Mouse (Mus musculus): ENCODE results near the gene Dctn3. TPM values are rescaled to one million over a fixed set of nuclear protein-coding genes. Genes with fewer than 3 reads are reported as not detected.
A peak's percentile ranks its signal among the peaks of the same experiment; 100 is the strongest.
"Not testable (repeated sequence)": the region's sequence is repeated elsewhere in the genome, so short reads cannot be mapped to it uniquely, and the experiment has no call there.

Gene Dctn3
- polyA plus RNA-seq, 1 experiment from 2014 or later, result 143 TPM

GRCm38 (mm10) chr4:41685882-41686492, 37.0 kb downstream of the Dctn3 start:
- not testable (repeated sequence) for H3K9me3 ChIP-seq; DNase-seq (ENCODE audit: low spot score); H3K27ac ChIP-seq; H3K4me3 ChIP-seq; H3K36me3 ChIP-seq
- H3K27me3 ChIP-seq (ENCODE audit: insufficient read depth, poor library complexity, severe bottlenecking), result peaks cover 12% of the 10 kb centered on the region; the same call in 1 of the 2 replicates
- H3K4me1 ChIP-seq, result peaks cover 19% of the 10 kb centered on the region
- 58% methylated on average over 10 of the region's 10 CpGs for WGBS

- H3K9me3 ChIP-seq; H3K4me3 ChIP-seq; H3K36me3 ChIP-seq; DNase-seq (ENCODE audit: low spot score); H3K27ac ChIP-seq: not testable (repeated sequence)
- Histone ChIP-seq H3K27me3 (ENCODE audit: insufficient read depth, poor library complexity, severe bottlenecking) (peaks cover 20% of the 10 kb centered on the region; the same call in 1 of the 2 replicates), H3K4me1 (peaks cover 26% of the 10 kb centered on the region)
- WGBS, result 0% methylated on average over 10 of the region's 14 CpGs
Observed at GRCm38 (mm10) chr4:41684931-41685453, 38.0 kb downstream of the Dctn3 start.

GRCm38 (mm10) chr4:41684131-41684930, 38.6 kb downstream of the Dctn3 start:
- DNase-seq (ENCODE audit: low spot score); H3K27ac ChIP-seq; H3K36me3 ChIP-seq; H3K9me3 ChIP-seq: not testable (repeated sequence)
- Histone ChIP-seq H3K4me1 (peaks cover 33% of the 10 kb centered on the region), H3K4me3 (0 out of 2 replicates have a peak overlapping the region, but pooled peaks have one; percentile 24), H3K27me3 (ENCODE audit: insufficient read depth, poor library complexity, severe bottlenecking) (peaks cover 24% of the 10 kb centered on the region; the same call in 1 of the 2 replicates)
- WGBS, result under 1% methylated on average over 26 of the region's 27 CpGs

GRCm38 (mm10) chr4:41683303-41683702, 39.7 kb downstream of the Dctn3 start:
- DNase-seq (ENCODE audit: low spot score); H3K27ac ChIP-seq; H3K36me3 ChIP-seq; H3K9me3 ChIP-seq: not testable (repeated sequence)
- H3K4me1 ChIP-seq, result peaks cover 43% of the 10 kb centered on the region
- WGBS, result 0% methylated on average over 7 of the region's 27 CpGs
- peak overlapping the region; percentile 38 for H3K4me3 ChIP-seq
- peaks cover 30% of the 10 kb centered on the region; the same call in 1 of the 2 replicates for H3K27me3 ChIP-seq (ENCODE audit: insufficient read depth, poor library complexity, severe bottlenecking)

- Histone ChIP-seq H3K4me3 (no peak overlapping the region), H3K36me3 (no peaks in the 10 kb centered on the region), H3K4me1 (peaks cover 44% of the 10 kb centered on the region), H3K27me3 (ENCODE audit: insufficient read depth, poor library complexity, severe bottlenecking) (peaks cover 30% of the 10 kb centered on the region; the same call in 1 of the 2 replicates), H3K27ac (peak overlapping the region; percentile 69; the same call in 1 of the 2 replicates), H3K9me3 (no peaks in the 10 kb centered on the region)
- WGBS, result 9% methylated on average over 6 of the region's 6 CpGs
- DNase-seq (ENCODE audit: low spot score), result peak; percentile 74
Observed at GRCm38 (mm10) chr4:41682789-41683188, 40.2 kb downstream of the Dctn3 start.

- peaks cover 52% of the 10 kb centered on the region for H3K4me1 ChIP-seq
- no peaks in the 10 kb centered on the region for H3K9me3 ChIP-seq
- H3K27ac ChIP-seq, result 0 out of 2 replicates have a peak overlapping the region, but pooled peaks have one; percentile 6
- H3K36me3 ChIP-seq, result no peaks in the 10 kb centered on the region
- peak; percentile 75 for DNase-seq (ENCODE audit: low spot score)
- H3K4me3 ChIP-seq, result no peak overlapping the region
- WGBS, result 64% methylated on average over 10 of the region's 10 CpGs
- H3K27me3 ChIP-seq (ENCODE audit: insufficient read depth, poor library complexity, severe bottlenecking), result peaks cover 38% of the 10 kb centered on the region
Observed at GRCm38 (mm10) chr4:41681947-41682346, 41.0 kb downstream of the Dctn3 start.

GRCm38 (mm10) chr4:41681176-41681575, 41.8 kb downstream of the Dctn3 start:
- peaks cover 46% of the 10 kb centered on the region for H3K27me3 ChIP-seq (ENCODE audit: insufficient read depth, poor library complexity, severe bottlenecking)
- no peaks in the 10 kb centered on the region for H3K36me3 ChIP-seq
- H3K9me3 ChIP-seq, result no peaks in the 10 kb centered on the region
- WGBS, result 76% methylated on average over 4 of the region's 4 CpGs
- peaks cover 60% of the 10 kb centered on the region for H3K4me1 ChIP-seq
- H3K27ac ChIP-seq, result no peak overlapping the region
- no peak for DNase-seq (ENCODE audit: low spot score)
- no peak overlapping the region for H3K4me3 ChIP-seq

- peak overlapping the region; percentile 63 for H3K27ac ChIP-seq
- H3K4me1 ChIP-seq, result peaks cover 62% of the 10 kb centered on the region
- H3K27me3 ChIP-seq (ENCODE audit: insufficient read depth, poor library complexity, severe bottlenecking), result peaks cover 59% of the 10 kb centered on the region
- H3K4me3 ChIP-seq, result no peak overlapping the region
- no peaks in the 10 kb centered on the region for H3K36me3 ChIP-seq
- no peaks in the 10 kb centered on the region for H3K9me3 ChIP-seq
- 44% methylated on average over 1 of the region's 2 CpGs for WGBS
- DNase-seq (ENCODE audit: low spot score), result no peak
Observed at GRCm38 (mm10) chr4:41679291-41679690, 43.7 kb downstream of the Dctn3 start.

GRCm38 (mm10) chr4:41678863-41679262, 44.1 kb downstream of the Dctn3 start:
- H3K9me3 ChIP-seq, result no peaks in the 10 kb centered on the region
- peaks cover 60% of the 10 kb centered on the region for H3K4me1 ChIP-seq
- peak; percentile 66 for DNase-seq (ENCODE audit: low spot score)
- 51% methylated on average over 6 of the region's 6 CpGs for WGBS
- no peak overlapping the region for H3K4me3 ChIP-seq
- H3K27me3 ChIP-seq (ENCODE audit: insufficient read depth, poor library complexity, severe bottlenecking), result peaks cover 64% of the 10 kb centered on the region
- H3K27ac ChIP-seq, result peak overlapping the region; percentile 63
- no peaks in the 10 kb centered on the region for H3K36me3 ChIP-seq

- 0 out of 2 replicates have a peak overlapping the region, but pooled peaks have one; percentile 48 for H3K27ac ChIP-seq
- peaks cover 73% of the 10 kb centered on the region for H3K27me3 ChIP-seq (ENCODE audit: insufficient read depth, poor library complexity, severe bottlenecking)
- H3K4me3 ChIP-seq, result no peak overlapping the region
- no peaks in the 10 kb centered on the region for H3K9me3 ChIP-seq
- WGBS, result 39% methylated on average over 13 of the region's 13 CpGs
- H3K36me3 ChIP-seq, result no peaks in the 10 kb centered on the region
- peak; percentile 76 for DNase-seq (ENCODE audit: low spot score)
- H3K4me1 ChIP-seq, result peaks cover 63% of the 10 kb centered on the region
Observed at GRCm38 (mm10) chr4:41677006-41677629, 45.9 kb downstream of the Dctn3 start.

GRCm38 (mm10) chr4:41676248-41677005, 46.5 kb downstream of the Dctn3 start:
- peaks cover 65% of the 10 kb centered on the region for H3K4me1 ChIP-seq
- peak overlapping the region; percentile 13; the same call in 1 of the 2 replicates for H3K27ac ChIP-seq
- 38% methylated on average over 17 of the region's 17 CpGs for WGBS
- peaks cover 76% of the 10 kb centered on the region for H3K27me3 ChIP-seq (ENCODE audit: insufficient read depth, poor library complexity, severe bottlenecking)
- peak overlapping the region; percentile 28; the same call in 1 of the 2 replicates for H3K4me3 ChIP-seq
- H3K36me3 ChIP-seq, result no peaks in the 10 kb centered on the region
- no peaks in the 10 kb centered on the region for H3K9me3 ChIP-seq
- peak; percentile 74 for DNase-seq (ENCODE audit: low spot score)

GRCm38 (mm10) chr4:41673186-41673585, 49.8 kb downstream of the Dctn3 start:
- no peak for DNase-seq (ENCODE audit: low spot score)
- Histone ChIP-seq H3K9me3 (no peaks in the 10 kb centered on the region), H3K27ac (no peak overlapping the region), H3K27me3 (ENCODE audit: insufficient read depth, poor library complexity, severe bottlenecking) (peaks cover 83% of the 10 kb centered on the region), H3K36me3 (no peaks in the 10 kb centered on the region), H3K4me3 (no peak overlapping the region), H3K4me1 (peaks cover 49% of the 10 kb centered on the region)
- WGBS, result 65% methylated on average over 19 of the region's 19 CpGs

Measured in heart, embryonic 10.5 days (tissue).